Mouse (Mus musculus) spleen, adult 12 weeks (tissue): ENCODE measurements around the gene Myh14.

Source experiments
- DNase-seq: peaks from one replicate; pipeline ENCODE4 v3.0.0; 2022; ENCODE audit warnings: low spot score

The Myh14 gene

GRCm38 (mm10) chr7:44630437-44630836 is 40.2 kb downstream of the Myh14 start:
- no peak for DNase-seq

GRCm38 (mm10) chr7:44628402-44629034 is 42.1 kb downstream of the Myh14 start:
- DNase-seq = no peak

GRCm38 (mm10) chr7:44626966-44627365 is 43.7 kb downstream of the Myh14 start:
- DNase-seq = no peak

GRCm38 (mm10) chr7:44626068-44626385 is 44.6 kb downstream of the Myh14 start:
- no peak for DNase-seq

- DNase-seq = no peak
These were observed 45.2 kb downstream of the Myh14 start for GRCm38 (mm10) chr7:44625241-44626067.

- no peak for DNase-seq
These were observed 45.8 kb downstream of the Myh14 start for GRCm38 (mm10) chr7:44624828-44625227.

- DNase-seq = no peak
These were observed 46.2 kb downstream of the Myh14 start for GRCm38 (mm10) chr7:44624543-44624826.

GRCm38 (mm10) chr7:44623714-44624542 is 46.7 kb downstream of the Myh14 start:
- no peak for DNase-seq

- DNase-seq = no peak
These were observed 53.6 kb downstream of the Myh14 start for GRCm38 (mm10) chr7:44617059-44617458.

GRCm38 (mm10) chr7:44615987-44616386 is 54.7 kb downstream of the Myh14 start:
- DNase-seq = no peak

- DNase-seq = no peak
These were observed 55.3 kb downstream of the Myh14 start for GRCm38 (mm10) chr7:44615309-44615708.

GRCm38 (mm10) chr7:44614041-44614688 is 56.5 kb downstream of the Myh14 start:
- no peak for DNase-seq

- no peak for DNase-seq
These were observed 58.5 kb downstream of the Myh14 start for GRCm38 (mm10) chr7:44612192-44612591.

GRCm38 (mm10) chr7:44606171-44606901 is 64.3 kb downstream of the Myh14 start:
- no peak for DNase-seq

GRCm38 (mm10) chr7:44605436-44605835 is 65.2 kb downstream of the Myh14 start:
- no peak for DNase-seq

- DNase-seq = no peak
These were observed 66.0 kb downstream of the Myh14 start for GRCm38 (mm10) chr7:44604619-44605018.

- no peak for DNase-seq
These were observed 66.5 kb downstream of the Myh14 start for GRCm38 (mm10) chr7:44604139-44604606.

- no peak for DNase-seq
These were observed 67.3 kb downstream of the Myh14 start for GRCm38 (mm10) chr7:44603186-44603855.

GRCm38 (mm10) chr7:44602443-44602842 is 68.2 kb downstream of the Myh14 start:
- no peak for DNase-seq

GRCm38 (mm10) chr7:44601646-44602045 is 69.0 kb downstream of the Myh14 start:
- no peak for DNase-seq

GRCm38 (mm10) chr7:44600691-44601262 is 69.9 kb downstream of the Myh14 start:
- no peak for DNase-seq
